Mouse (Mus musculus): ENCODE measurements around the gene Iars2. TPM values are rescaled to one million over a fixed set of nuclear protein-coding genes. Genes with fewer than 3 reads are reported as not detected.

Iars2 gene
- polyA plus RNA-seq, 1 experiment from 2014 or later, result 24.3 TPM

- Histone ChIP-seq H3K4me3 (ENCODE audit: low read depth, low read length) (no peak overlapping the region), H3K27ac (ENCODE audit: low read depth, low read length) (no peak overlapping the region), H3K9me3 (ENCODE audit: control insufficient read depth, low read length) (no peaks in the 10 kb centered on the region), H3K4me1 (ENCODE audit: control insufficient read depth, insufficient read depth, low read length) (no peaks in the 10 kb centered on the region), H3K9ac (ENCODE audit: low read length) (no peak overlapping the region), H3K4me2 (no peak overlapping the region), H3K27me3 (ENCODE audit: control insufficient read depth, insufficient read depth, low read length) (no peaks in the 10 kb centered on the region), H3K36me3 (ENCODE audit: control insufficient read depth, insufficient read depth, low read length) (peaks cover 18% of the 10 kb centered on the region)
- no peak for ATAC-seq (ENCODE audit: low FRiP score)
- no peak for DNase-seq (ENCODE audit: low spot score, missing footprints)
- 96% methylated on average over 4 of the region's 4 CpGs for WGBS
These were observed 48.6 kb downstream of the Iars2 start for GRCm38 (mm10) chr1:185280616-185281015.

GRCm38 (mm10) chr1:185279288-185279687 is 49.9 kb downstream of the Iars2 start:
- WGBS, result 93% methylated on average over 9 of the region's 9 CpGs
- Histone ChIP-seq H3K27me3 (ENCODE audit: control insufficient read depth, insufficient read depth, low read length) (no peaks in the 10 kb centered on the region), H3K36me3 (ENCODE audit: control insufficient read depth, insufficient read depth, low read length) (peaks cover 17% of the 10 kb centered on the region), H3K4me1 (ENCODE audit: control insufficient read depth, insufficient read depth, low read length) (no peaks in the 10 kb centered on the region), H3K4me3 (ENCODE audit: low read depth, low read length) (no peak overlapping the region), H3K9ac (ENCODE audit: low read length) (no peak overlapping the region), H3K4me2 (no peak overlapping the region), H3K27ac (ENCODE audit: low read depth, low read length) (no peak overlapping the region), H3K9me3 (ENCODE audit: control insufficient read depth, low read length) (no peaks in the 10 kb centered on the region)
- no peak for DNase-seq (ENCODE audit: low spot score, missing footprints)
- no peak for ATAC-seq (ENCODE audit: low FRiP score)

GRCm38 (mm10) chr1:185277022-185277421 is 52.2 kb downstream of the Iars2 start:
- 89% methylated on average over 11 of the region's 11 CpGs for whole genome bisulfite sequencing
- Histone ChIP-seq H3K4me3 (ENCODE audit: low read depth, low read length) (no peak overlapping the region), H3K9me3 (ENCODE audit: control insufficient read depth, low read length) (no peaks in the 10 kb centered on the region), H3K4me2 (no peak overlapping the region), H3K4me1 (ENCODE audit: control insufficient read depth, insufficient read depth, low read length) (no peaks in the 10 kb centered on the region), H3K9ac (ENCODE audit: low read length) (no peak overlapping the region), H3K27me3 (ENCODE audit: control insufficient read depth, insufficient read depth, low read length) (no peaks in the 10 kb centered on the region), H3K27ac (ENCODE audit: low read depth, low read length) (no peak overlapping the region), H3K36me3 (ENCODE audit: control insufficient read depth, insufficient read depth, low read length) (peaks cover 14% of the 10 kb centered on the region)
- no peak for DNase-seq (ENCODE audit: low spot score, missing footprints)
- no peak for ATAC-seq (ENCODE audit: low FRiP score)

GRCm38 (mm10) chr1:185275976-185276375 is 53.2 kb downstream of the Iars2 start:
- Histone ChIP-seq H3K4me1 (ENCODE audit: control insufficient read depth, insufficient read depth, low read length) (no peaks in the 10 kb centered on the region), H3K9me3 (ENCODE audit: control insufficient read depth, low read length) (no peaks in the 10 kb centered on the region), H3K27me3 (ENCODE audit: control insufficient read depth, insufficient read depth, low read length) (no peaks in the 10 kb centered on the region), H3K4me2 (no peak overlapping the region), H3K36me3 (ENCODE audit: control insufficient read depth, insufficient read depth, low read length) (peaks cover 15% of the 10 kb centered on the region; the same call in 1 of the 2 replicates), H3K27ac (ENCODE audit: low read depth, low read length) (no peak overlapping the region), H3K9ac (ENCODE audit: low read length) (no peak overlapping the region), H3K4me3 (ENCODE audit: low read depth, low read length) (no peak overlapping the region)
- WGBS, result 93% methylated on average over 7 of the region's 7 CpGs
- no peak for ATAC-seq (ENCODE audit: low FRiP score)
- DNase-seq (ENCODE audit: low spot score, missing footprints), result no peak

- Histone ChIP-seq H3K27ac (ENCODE audit: low read depth, low read length) (no peak overlapping the region), H3K4me3 (ENCODE audit: low read depth, low read length) (no peak overlapping the region), H3K4me1 (ENCODE audit: control insufficient read depth, insufficient read depth, low read length) (no peaks in the 10 kb centered on the region), H3K9ac (ENCODE audit: low read length) (no peak overlapping the region), H3K4me2 (no peak overlapping the region), H3K9me3 (ENCODE audit: control insufficient read depth, low read length) (no peaks in the 10 kb centered on the region), H3K36me3 (ENCODE audit: control insufficient read depth, insufficient read depth, low read length) (peaks cover 15% of the 10 kb centered on the region; the same call in 1 of the 2 replicates), H3K27me3 (ENCODE audit: control insufficient read depth, insufficient read depth, low read length) (no peaks in the 10 kb centered on the region)
- 90% methylated on average over 5 of the region's 5 CpGs for WGBS
- ATAC-seq (ENCODE audit: low FRiP score) (no peak), DNase-seq (ENCODE audit: low spot score, missing footprints) (no peak)
These were observed 54.2 kb downstream of the Iars2 start for GRCm38 (mm10) chr1:185274819-185275545.

GRCm38 (mm10) chr1:185271373-185271772 is 57.8 kb downstream of the Iars2 start:
- Histone ChIP-seq H3K4me3 (ENCODE audit: low read depth, low read length) (no peak overlapping the region), H3K27ac (ENCODE audit: low read depth, low read length) (no peak overlapping the region), H3K9me3 (ENCODE audit: control insufficient read depth, low read length) (no peaks in the 10 kb centered on the region), H3K36me3 (ENCODE audit: control insufficient read depth, insufficient read depth, low read length) (peaks cover 8% of the 10 kb centered on the region; the same call in 1 of the 2 replicates), H3K4me2 (no peak overlapping the region), H3K27me3 (ENCODE audit: control insufficient read depth, insufficient read depth, low read length) (no peaks in the 10 kb centered on the region), H3K4me1 (ENCODE audit: control insufficient read depth, insufficient read depth, low read length) (no peaks in the 10 kb centered on the region), H3K9ac (ENCODE audit: low read length) (no peak overlapping the region)
- 91% methylated on average over 9 of the region's 9 CpGs for WGBS
- ATAC-seq (ENCODE audit: low FRiP score) (no peak), DNase-seq (ENCODE audit: low spot score, missing footprints) (no peak)

- ATAC-seq (ENCODE audit: low FRiP score) (no peak), DNase-seq (ENCODE audit: low spot score, missing footprints) (no peak)
- Histone ChIP-seq H3K9ac (ENCODE audit: low read length) (no peak overlapping the region), H3K27me3 (ENCODE audit: control insufficient read depth, insufficient read depth, low read length) (no peaks in the 10 kb centered on the region), H3K36me3 (ENCODE audit: control insufficient read depth, insufficient read depth, low read length) (peaks cover 6% of the 10 kb centered on the region; the same call in 1 of the 2 replicates), H3K27ac (ENCODE audit: low read depth, low read length) (no peak overlapping the region), H3K4me1 (ENCODE audit: control insufficient read depth, insufficient read depth, low read length) (no peaks in the 10 kb centered on the region), H3K4me3 (ENCODE audit: low read depth, low read length) (no peak overlapping the region), H3K4me2 (no peak overlapping the region), H3K9me3 (ENCODE audit: control insufficient read depth, low read length) (no peaks in the 10 kb centered on the region)
- 92% methylated on average over 8 of the region's 8 CpGs for WGBS
These were observed 58.6 kb downstream of the Iars2 start for GRCm38 (mm10) chr1:185270403-185271097.

- DNase-seq (ENCODE audit: low spot score, missing footprints) (no peak), ATAC-seq (ENCODE audit: low FRiP score) (no peak)
- Histone ChIP-seq H3K4me3 (ENCODE audit: low read depth, low read length) (no peak overlapping the region), H3K27me3 (ENCODE audit: control insufficient read depth, insufficient read depth, low read length) (no peaks in the 10 kb centered on the region), H3K9me3 (ENCODE audit: control insufficient read depth, low read length) (no peaks in the 10 kb centered on the region), H3K9ac (ENCODE audit: low read length) (no peak overlapping the region), H3K27ac (ENCODE audit: low read depth, low read length) (no peak overlapping the region), H3K36me3 (ENCODE audit: control insufficient read depth, insufficient read depth, low read length) (peaks cover 6% of the 10 kb centered on the region; the same call in 1 of the 2 replicates), H3K4me1 (ENCODE audit: control insufficient read depth, insufficient read depth, low read length) (no peaks in the 10 kb centered on the region), H3K4me2 (no peak overlapping the region)
- WGBS, result 89% methylated on average over 4 of the region's 4 CpGs
These were observed 60.5 kb downstream of the Iars2 start for GRCm38 (mm10) chr1:185268675-185269074.

- WGBS, result 51% methylated on average over 14 of the region's 14 CpGs
- ATAC-seq (ENCODE audit: low FRiP score) (peak; percentile 22; the same call in 1 of the 2 replicates), DNase-seq (ENCODE audit: low spot score, missing footprints) (no peak)
- Histone ChIP-seq H3K36me3 (ENCODE audit: control insufficient read depth, insufficient read depth, low read length) (peaks cover 5% of the 10 kb centered on the region; the same call in 1 of the 2 replicates), H3K4me3 (ENCODE audit: low read depth, low read length) (no peak overlapping the region), H3K9ac (ENCODE audit: low read length) (no peak overlapping the region), H3K9me3 (ENCODE audit: control insufficient read depth, low read length) (no peaks in the 10 kb centered on the region), H3K27me3 (ENCODE audit: control insufficient read depth, insufficient read depth, low read length) (no peaks in the 10 kb centered on the region), H3K4me2 (no peak overlapping the region), H3K27ac (ENCODE audit: low read depth, low read length) (no peak overlapping the region), H3K4me1 (ENCODE audit: control insufficient read depth, insufficient read depth, low read length) (no peaks in the 10 kb centered on the region)
These were observed 66.6 kb downstream of the Iars2 start for GRCm38 (mm10) chr1:185262565-185262964.

Measured in midbrain, embryonic 11.5 days (tissue).